ENCODE assay signal across 10 mouse cellular contexts in genomic region chr13:73446076-73446475, GRCm38 (mm10). TPM values are rescaled to one million over a fixed set of nuclear protein-coding genes. Genes with fewer than 3 reads are reported as not detected.
DNase-seq lines count a peak whose midpoint lies in the region; ATAC-seq and TF ChIP-seq lines count a peak whose summit lies in the region.
"Had no signal": no experiment of that assay in that cellular context is flagged by ENCODE, and none has a peak within 500 bp of the region (broad histone marks: within the 10 kb centered on the region; RNA-seq: fewer than 3 reads in every experiment).

No protein-coding gene starts in this region.

- no peaks in the 10 kb centered on the region; the same call in none of the 2 replicates for H3K27me3 ChIP-seq in heart, embryonic 12.5 days (replicated peaks)
- no peaks in the 10 kb centered on the region for H3K27me3 ChIP-seq in lung, postnatal 0 days (replicated peaks; ENCODE audit: insufficient read depth, low read length)
- no peaks in the 10 kb centered on the region for H3K27me3 ChIP-seq in intestine, embryonic 16.5 days (replicated peaks; ENCODE audit: control insufficient read depth, insufficient read depth, low read length)
- H3K27me3 ChIP-seq in myocyte (ENCODE audit: control insufficient read depth, insufficient read depth, insufficient read length): no peaks in the 10 kb centered on the region

- no peaks in the 10 kb centered on the region for H3K79me2 ChIP-seq in myocyte (ENCODE audit: control insufficient read depth, insufficient read depth)

- TF ChIP-seq CTCF in lung, postnatal 0 days (IDR thresholded peaks at IDR 0.05): no peak

- H3K36me3 ChIP-seq in heart, embryonic 12.5 days: no peaks in the 10 kb centered on the region
- H3K36me3 ChIP-seq in lung, postnatal 0 days (ENCODE audit: insufficient read depth, low read length): no peaks in the 10 kb centered on the region
- no peaks in the 10 kb centered on the region for H3K36me3 ChIP-seq in intestine, embryonic 16.5 days (ENCODE audit: control insufficient read depth, insufficient read depth, low read length)
- no peaks in the 10 kb centered on the region for H3K36me3 ChIP-seq in myocyte (ENCODE audit: control insufficient read depth, insufficient read depth)

- no peak overlapping the region for H3K4me3 ChIP-seq in heart, embryonic 12.5 days
- no peak overlapping the region for H3K4me3 ChIP-seq in lung, postnatal 0 days (ENCODE audit: low read depth, low read length)
- no peak overlapping the region for H3K4me3 ChIP-seq in intestine, embryonic 16.5 days (ENCODE audit: low read length)
- no peak overlapping the region for H3K4me3 ChIP-seq in myocyte

- H3K27ac ChIP-seq in heart, embryonic 12.5 days (ENCODE audit: poor library complexity, severe bottlenecking): no peak overlapping the region
- H3K27ac ChIP-seq in lung, postnatal 0 days (ENCODE audit: low read length): peak overlapping the region; percentile 85
- H3K27ac ChIP-seq in intestine, embryonic 16.5 days (ENCODE audit: low read length): no peak overlapping the region

- no peak for DNase-seq in heart, adult 9 months (ENCODE audit: low spot score in 2 of 2)
- no peak for DNase-seq in lung, postnatal 0 days (ENCODE audit: low spot score)
- no peak for DNase-seq in lung, postnatal 25 days (ENCODE audit: low spot score)
- no peak for DNase-seq in right cerebral cortex, postnatal 4 days
- no peak for DNase-seq in layer of hippocampus, postnatal 10 days (ENCODE audit: low spot score in 2 of 2)
- DNase-seq: kidney, adult 9 months had no signal

- no peak overlapping the region for H3K4me2 ChIP-seq in heart, embryonic 12.5 days
- H3K4me2 ChIP-seq in lung, postnatal 0 days (replicated peaks; ENCODE audit: low read depth, low read length): no peak overlapping the region
- no peak overlapping the region for H3K4me2 ChIP-seq in intestine, embryonic 16.5 days (ENCODE audit: low read depth, low read length)
- H3K4me2 ChIP-seq in myocyte (ENCODE audit: low read depth): peak overlapping the region; percentile 67

- no peak for TF ChIP-seq EP300 in lung, postnatal 0 days (IDR thresholded peaks at IDR 0.05)

- 0 out of 2 replicates have a peak, but pooled peaks have one; percentile 33 for ATAC-seq in heart, embryonic 12.5 days (ENCODE audit: insufficient number of reproducible peaks, low FRiP score)
- ATAC-seq in lung, postnatal 0 days: no peak
- peak; percentile 41; the same call in 1 of the 2 replicates for ATAC-seq in intestine, embryonic 16.5 days
- ATAC-seq: CD4-positive, CD25-positive, alpha-beta regulatory T cell, adult 4 months had no signal

- H3K4me1 ChIP-seq in heart, embryonic 12.5 days (replicated peaks): peaks cover 22% of the 10 kb centered on the region
- peaks cover 31% of the 10 kb centered on the region for H3K4me1 ChIP-seq in lung, postnatal 0 days (ENCODE audit: insufficient read depth, low read depth, low read length)
- no peaks in the 10 kb centered on the region for H3K4me1 ChIP-seq in intestine, embryonic 16.5 days (ENCODE audit: control insufficient read depth, insufficient read depth, low read length)

- WGBS in heart, embryonic 12.5 days: 55% methylated on average over 2 of the region's 2 CpGs
- WGBS in lung, postnatal 0 days: 68% methylated on average over 2 of the region's 2 CpGs
- WGBS in intestine, embryonic 16.5 days: 85% methylated on average over 2 of the region's 2 CpGs

- no peak for TF ChIP-seq POLR2A in myocyte (IDR thresholded peaks at IDR 0.05; ENCODE audit: insufficient read length, low read depth)

- no peak overlapping the region for H3ac ChIP-seq in myocyte (ENCODE audit: control insufficient read depth, insufficient read length)

- no peak overlapping the region for H3K9ac ChIP-seq in heart, embryonic 12.5 days
- no peak overlapping the region for H3K9ac ChIP-seq in lung, postnatal 0 days (replicated peaks; ENCODE audit: low read depth)
- H3K9ac ChIP-seq in intestine, embryonic 16.5 days (ENCODE audit: low read depth, low read length): no peak overlapping the region

- H3K9me3 ChIP-seq in heart, embryonic 12.5 days (replicated peaks): no peaks in the 10 kb centered on the region
- no peaks in the 10 kb centered on the region for H3K9me3 ChIP-seq in lung, postnatal 0 days (ENCODE audit: low read length)
- no peaks in the 10 kb centered on the region for H3K9me3 ChIP-seq in intestine, embryonic 16.5 days (ENCODE audit: control insufficient read depth, low read length)

TF ChIP-seq in myocyte, 11 proteins besides CTCF, POLR2A, EP300 and RAD21:
- TF ChIP-seq SRF (IDR thresholded peaks at IDR 0.05; ENCODE audit: control insufficient read depth, insufficient read length, low read depth): no peak
- no peak for TF ChIP-seq USF1 (IDR thresholded peaks at IDR 0.05; ENCODE audit: low read depth)

RNA-seq across cellular contexts. Expression of gene Lpcat1, which starts 20.9 kb away (rescaled TPM):
- polyA plus RNA-seq in heart, embryonic 12.5 days (2016; fragmentation: Nextera tagmentation; extraction: Ambion mirVana): 24.1 and 25.1 TPM in 2 replicates
- polyA plus RNA-seq in lung, postnatal 0 days (2015; fragmentation: Nextera tagmentation; extraction: Ambion mirVana): 368 and 414 TPM in 2 replicates
- polyA plus RNA-seq in intestine, embryonic 16.5 days (2015; fragmentation: Nextera tagmentation; extraction: Ambion mirVana): 13.2 and 15.5 TPM in 2 replicates
- 10.1 TPM for polyA plus RNA-seq in myocyte (2012; fragmentation: generic; extraction: Trizol)
- total RNA-seq in layer of hippocampus, postnatal 10 days (2021): 10 to 100 TPM; 75.5 to 77.8 TPM

Comparison
In these comparisons a context has a peak if more than half of its experiments do, and no peak if none do; other contexts are left out.
1. RNA of gene Lpcat1, which starts 20.9 kb away (polyA plus RNA-seq): 368 to 414 TPM in lung, postnatal 0 days; 24.1 to 25.1 TPM in heart, embryonic 12.5 days, 13.2 to 15.5 TPM in intestine, embryonic 16.5 days and 10.1 TPM in myocyte (single experiment); every median in the first group is over 10 times any median in the second.